Mouse (Mus musculus): ENCODE results near the gene Amph. TPM values are rescaled to one million over a fixed set of nuclear protein-coding genes. Genes with fewer than 3 reads are reported as not detected.

Amph gene
- polyA plus RNA-seq, 1 experiment from 2014 or later = 4.5 TPM

- no peak overlapping the region for H3K27ac ChIP-seq (ENCODE audit: low read length)
- DNase-seq (ENCODE audit: low spot score) = no peak
- no peak overlapping the region for H3K9ac ChIP-seq (replicated peaks; ENCODE audit: low read depth)
- TF ChIP-seq CTCF (IDR thresholded peaks at IDR 0.05) (no peak), EP300 (IDR thresholded peaks at IDR 0.05) (no peak)
- H3K27me3 ChIP-seq (replicated peaks; ENCODE audit: insufficient read depth, low read length) = no peaks in the 10 kb centered on the region
- H3K36me3 ChIP-seq (ENCODE audit: insufficient read depth, low read length) = no peaks in the 10 kb centered on the region
- no peaks in the 10 kb centered on the region for H3K9me3 ChIP-seq (ENCODE audit: low read length)
- no peak overlapping the region for H3K4me2 ChIP-seq (replicated peaks; ENCODE audit: low read depth, low read length)
- no peaks in the 10 kb centered on the region for H3K4me1 ChIP-seq (ENCODE audit: insufficient read depth, low read depth, low read length)
- no peak overlapping the region for H3K4me3 ChIP-seq (ENCODE audit: low read depth, low read length)
- WGBS = 77% methylated on average over 12 of the region's 12 CpGs
- ATAC-seq = no peak
These were observed 202.7 kb downstream of the Amph start for GRCm38 (mm10) chr13:19150438-19151301.

DNA sequence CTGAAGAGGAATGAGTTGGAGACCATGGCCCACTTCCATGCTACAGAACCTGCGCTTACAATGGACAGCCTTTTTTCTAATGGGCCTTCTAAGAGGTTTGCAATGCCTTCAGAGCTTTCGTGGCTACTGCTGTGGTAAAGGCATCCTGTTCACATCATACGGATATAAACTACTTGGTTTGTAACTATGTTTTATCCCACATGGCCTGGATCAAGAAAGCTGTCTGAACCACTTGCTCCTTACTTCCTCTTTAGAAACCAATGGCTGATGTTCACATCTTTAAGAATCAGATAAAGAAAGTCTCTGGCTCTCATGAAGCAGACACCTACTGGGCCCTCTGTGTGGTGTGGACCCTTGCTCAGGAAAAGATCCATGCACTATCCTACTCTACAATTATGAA is 204.1 kb downstream of the Amph start:
- H3K9ac ChIP-seq (replicated peaks; ENCODE audit: low read depth) = no peak overlapping the region

GRCm38 (mm10) chr13:19158484-19158883 is 210.5 kb downstream of the Amph start:
- ATAC-seq = no peak
- H3K36me3 ChIP-seq (ENCODE audit: insufficient read depth, low read length) = no peaks in the 10 kb centered on the region
- DNase-seq (ENCODE audit: low spot score) = peak; percentile 58
- TF ChIP-seq CTCF (IDR thresholded peaks at IDR 0.05) (peak; percentile 79), EP300 (IDR thresholded peaks at IDR 0.05) (no peak)
- H3K4me2 ChIP-seq (replicated peaks; ENCODE audit: low read depth, low read length) = no peak overlapping the region
- H3K9me3 ChIP-seq (ENCODE audit: low read length) = no peaks in the 10 kb centered on the region
- H3K9ac ChIP-seq (replicated peaks; ENCODE audit: low read depth) = no peak overlapping the region
- WGBS = 28% methylated on average over 4 of the region's 4 CpGs
- H3K27ac ChIP-seq (ENCODE audit: low read length) = no peak overlapping the region
- H3K4me3 ChIP-seq (ENCODE audit: low read depth, low read length) = no peak overlapping the region
- no peaks in the 10 kb centered on the region for H3K4me1 ChIP-seq (ENCODE audit: insufficient read depth, low read depth, low read length)
- H3K27me3 ChIP-seq (replicated peaks; ENCODE audit: insufficient read depth, low read length) = no peaks in the 10 kb centered on the region

More for the DNA sequence above, 204.1 kb downstream of the Amph start:
- H3K27ac ChIP-seq (ENCODE audit: low read length) = no peak overlapping the region
- no peaks in the 10 kb centered on the region for H3K27me3 ChIP-seq (replicated peaks; ENCODE audit: insufficient read depth, low read length)
- DNase-seq (ENCODE audit: low spot score) (no peak), ATAC-seq (no peak)
- H3K4me3 ChIP-seq (ENCODE audit: low read depth, low read length) = no peak overlapping the region
- TF ChIP-seq EP300 (IDR thresholded peaks at IDR 0.05) (no peak), CTCF (IDR thresholded peaks at IDR 0.05) (no peak)
- H3K4me2 ChIP-seq (replicated peaks; ENCODE audit: low read depth, low read length) = no peak overlapping the region
- H3K36me3 ChIP-seq (ENCODE audit: insufficient read depth, low read length) = no peaks in the 10 kb centered on the region
- no peaks in the 10 kb centered on the region for H3K9me3 ChIP-seq (ENCODE audit: low read length)
- H3K4me1 ChIP-seq (ENCODE audit: insufficient read depth, low read depth, low read length) = no peaks in the 10 kb centered on the region
- 80% methylated on average over 3 of the region's 3 CpGs for WGBS

DNA sequence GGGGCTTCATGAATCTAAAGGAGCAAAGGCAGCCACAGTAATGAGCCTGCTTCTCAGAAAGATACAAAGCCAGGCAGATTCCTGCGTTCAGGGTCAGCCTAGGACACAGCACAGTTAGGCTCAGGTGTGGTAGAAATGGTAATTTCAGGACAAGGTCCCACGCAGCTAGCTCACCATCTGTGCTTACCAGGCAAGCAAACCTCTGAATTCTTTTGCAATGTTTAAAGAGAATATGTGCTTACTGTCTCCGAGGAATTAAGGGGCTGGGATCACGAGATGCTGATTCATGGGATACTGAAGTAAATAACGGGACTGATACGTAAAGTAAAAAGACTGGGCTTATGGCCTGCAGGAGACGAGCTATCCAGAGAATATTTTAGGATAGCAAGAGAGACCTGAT is 212.6 kb downstream of the Amph start:
- DNase-seq (ENCODE audit: low spot score) (no peak), ATAC-seq (no peak)
- no peaks in the 10 kb centered on the region for H3K27me3 ChIP-seq (replicated peaks; ENCODE audit: insufficient read depth, low read length)
- no peak overlapping the region for H3K4me2 ChIP-seq (replicated peaks; ENCODE audit: low read depth, low read length)
- H3K4me3 ChIP-seq (ENCODE audit: low read depth, low read length) = no peak overlapping the region
- H3K9me3 ChIP-seq (ENCODE audit: low read length) = no peaks in the 10 kb centered on the region
- TF ChIP-seq EP300 (IDR thresholded peaks at IDR 0.05) (no peak), CTCF (IDR thresholded peaks at IDR 0.05) (no peak)
- no peaks in the 10 kb centered on the region for H3K36me3 ChIP-seq (ENCODE audit: insufficient read depth, low read length)
- no peak overlapping the region for H3K27ac ChIP-seq (ENCODE audit: low read length)
- H3K4me1 ChIP-seq (ENCODE audit: insufficient read depth, low read depth, low read length) = no peaks in the 10 kb centered on the region
- H3K9ac ChIP-seq (replicated peaks; ENCODE audit: low read depth) = no peak overlapping the region
- 67% methylated on average over 7 of the region's 7 CpGs for WGBS

DNA sequence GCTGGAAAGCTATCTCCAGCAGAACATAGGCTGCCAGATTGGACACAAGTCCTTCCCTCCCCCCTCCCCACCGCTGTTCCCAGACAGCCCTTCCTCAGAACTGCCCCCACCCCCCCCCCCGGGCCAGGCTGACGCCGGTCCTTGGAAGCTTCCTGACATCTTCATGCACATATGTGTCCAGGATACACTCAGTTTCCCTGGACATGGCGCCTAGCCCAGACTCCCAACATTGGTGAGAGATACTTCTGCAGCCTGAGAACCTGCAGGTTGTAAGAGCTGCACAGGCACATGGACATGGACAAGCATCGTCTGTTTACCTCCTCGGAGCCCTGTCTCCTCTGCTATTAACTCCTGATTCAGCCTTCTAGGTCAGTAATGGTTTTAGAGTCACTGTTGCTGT is 213.1 kb downstream of the Amph start:
- H3K27me3 ChIP-seq (replicated peaks; ENCODE audit: insufficient read depth, low read length) = no peaks in the 10 kb centered on the region
- H3K9me3 ChIP-seq (ENCODE audit: low read length) = no peaks in the 10 kb centered on the region
- TF ChIP-seq CTCF (IDR thresholded peaks at IDR 0.05) = no peak
- TF ChIP-seq EP300 (IDR thresholded peaks at IDR 0.05) = no peak
- H3K4me3 ChIP-seq (ENCODE audit: low read depth, low read length) = no peak overlapping the region
- no peak for ATAC-seq
- no peak for DNase-seq (ENCODE audit: low spot score)
- H3K9ac ChIP-seq (replicated peaks; ENCODE audit: low read depth) = no peak overlapping the region
- WGBS = 38% methylated on average over 5 of the region's 7 CpGs
- no peaks in the 10 kb centered on the region for H3K36me3 ChIP-seq (ENCODE audit: insufficient read depth, low read length)
- no peak overlapping the region for H3K27ac ChIP-seq (ENCODE audit: low read length)
- H3K4me1 ChIP-seq (ENCODE audit: insufficient read depth, low read depth, low read length) = no peaks in the 10 kb centered on the region
- H3K4me2 ChIP-seq (replicated peaks; ENCODE audit: low read depth, low read length) = no peak overlapping the region

DNA sequence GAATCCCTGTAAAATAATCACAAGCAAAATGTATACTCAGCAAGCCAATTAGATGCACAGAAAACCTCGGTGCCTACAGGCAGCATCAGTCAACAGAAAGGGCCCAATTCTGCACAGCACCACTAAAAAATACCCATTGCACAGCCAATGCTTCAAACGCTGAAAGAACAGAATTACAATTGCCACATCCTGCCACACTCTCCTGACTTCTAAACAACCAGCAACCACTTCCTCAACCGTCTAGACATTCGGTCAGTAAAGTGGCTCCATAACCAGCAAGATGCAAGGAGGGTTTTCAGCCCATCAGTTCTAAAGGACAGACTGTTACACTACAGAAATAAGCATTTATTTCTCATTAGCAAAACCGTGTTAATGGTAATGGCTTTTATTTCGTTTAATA is 214.1 kb downstream of the Amph start:
- no peaks in the 10 kb centered on the region for H3K9me3 ChIP-seq (ENCODE audit: low read length)
- H3K4me3 ChIP-seq (ENCODE audit: low read depth, low read length) = no peak overlapping the region
- no peak overlapping the region for H3K4me2 ChIP-seq (replicated peaks; ENCODE audit: low read depth, low read length)
- H3K36me3 ChIP-seq (ENCODE audit: insufficient read depth, low read length) = no peaks in the 10 kb centered on the region
- no peak overlapping the region for H3K9ac ChIP-seq (replicated peaks; ENCODE audit: low read depth)
- no peaks in the 10 kb centered on the region for H3K27me3 ChIP-seq (replicated peaks; ENCODE audit: insufficient read depth, low read length)
- 57% methylated on average over 6 of the region's 6 CpGs for WGBS
- no peak for ATAC-seq
- TF ChIP-seq CTCF (IDR thresholded peaks at IDR 0.05) (no peak), EP300 (IDR thresholded peaks at IDR 0.05) (no peak)
- no peak overlapping the region for H3K27ac ChIP-seq (ENCODE audit: low read length)
- H3K4me1 ChIP-seq (ENCODE audit: insufficient read depth, low read depth, low read length) = no peaks in the 10 kb centered on the region
- no peak for DNase-seq (ENCODE audit: low spot score)

All from lung, postnatal 0 days (tissue).